Mouse (Mus musculus) olfactory bulb, adult 2 months (tissue): ENCODE measurements around the gene Tmem107. TPM values are rescaled to one million over a fixed set of nuclear protein-coding genes. Genes with fewer than 3 reads are reported as not detected.

Source experiments
- H3K27ac ChIP-seq: fragments of 200-500 bp; 2 replicates; pipeline ENCODE4 v1.5.1; 2012; ENCODE audit warnings: low read depth, low read length; ENCODE audit not compliant: insufficient read depth
- H3K4me1 ChIP-seq: fragments of 200-500 bp; 2 replicates; pipeline ENCODE4 v1.6.1; 2012; ENCODE audit warnings: low read length; ENCODE audit not compliant: control insufficient read depth, insufficient read depth
- H3K4me3 ChIP-seq: fragments of 200-500 bp; 2 replicates; pipeline ENCODE4 v1.5.1; 2012; ENCODE audit warnings: mild to moderate bottlenecking, low read depth, low read length, moderate library complexity; ENCODE audit not compliant: insufficient read depth
- CTCF ChIP-seq: fragments of 200-500 bp; IDR thresholded peaks from 2 replicates; pipeline ENCODE4 v1.5.1; 2012; ENCODE audit warnings: low read depth, mild to moderate bottlenecking, low read length, moderate library complexity; ENCODE audit not compliant: insufficient read depth
- POLR2A ChIP-seq: fragments of 200-500 bp; IDR thresholded peaks from 2 replicates; pipeline ENCODE4 v1.6.1; 2012; ENCODE audit warnings: mild to moderate bottlenecking, low read depth, low read length, moderate library complexity; ENCODE audit not compliant: insufficient read depth
- WGBS: fragments of 180-500 bp; shearing (Covaris S2); methylation state at CpG from one replicate; pipeline ENCODE4 v1.1.7; 2018; 5-methylcytosine and 5-hydroxymethylcytosine counted together
- polyA plus RNA-seq: library from polyadenylated mRNA; stranded (reverse); fragments of >200 nt; gene quantifications from 2 replicates; pipeline ENCODE4 v1.2.4, GENCODE M21; 2012; ENCODE audit warnings: low replicate concordance; ENCODE audit not compliant: missing spikeins, insufficient read depth, insufficient read length

Gene Tmem107
- polyA plus RNA-seq, 1 experiment = not detected

- Histone ChIP-seq H3K4me1 (peaks cover 63% of the 10 kb centered on the region), H3K4me3 (peak overlapping the region; percentile 83), H3K27ac (peak overlapping the region; percentile 99)
- TF ChIP-seq POLR2A (0 out of 2 replicates have a peak, but pooled peaks have one; percentile 12), CTCF (no peak)
- under 1% methylated on average over 23 of the region's 23 CpGs for WGBS
Measured at GRCm38 (mm10) chr11:69099915-69100345, 29.3 kb downstream of the Tmem107 start.

GRCm38 (mm10) chr11:69100639-69101360, 30.2 kb downstream of the Tmem107 start:
- Histone ChIP-seq H3K4me1 (peaks cover 63% of the 10 kb centered on the region), H3K4me3 (peak overlapping the region; percentile 83), H3K27ac (peak overlapping the region; percentile 97)
- WGBS = 77% methylated on average over 20 of the region's 20 CpGs
- TF ChIP-seq CTCF = no peak
- TF ChIP-seq POLR2A = no peak

- TF ChIP-seq CTCF (no peak), POLR2A (no peak)
- 0 out of 2 replicates have a peak overlapping the region, but pooled peaks have one; percentile 0 for H3K4me3 ChIP-seq
- H3K27ac ChIP-seq = peak overlapping the region; percentile 30
- H3K4me1 ChIP-seq = peaks cover 61% of the 10 kb centered on the region
- WGBS = 80% methylated on average over 21 of the region's 21 CpGs
Measured at GRCm38 (mm10) chr11:69101604-69102402, 31.2 kb downstream of the Tmem107 start.

GRCm38 (mm10) chr11:69102403-69102725, 31.8 kb downstream of the Tmem107 start:
- TF ChIP-seq CTCF = no peak
- WGBS = 61% methylated on average over 7 of the region's 7 CpGs
- peak overlapping the region; percentile 30; the same call in 1 of the 2 replicates for H3K27ac ChIP-seq

GRCm38 (mm10) chr11:69103121-69103520, 32.5 kb downstream of the Tmem107 start:
- H3K4me1 ChIP-seq = peaks cover 53% of the 10 kb centered on the region
- no peak overlapping the region for H3K4me3 ChIP-seq
- TF ChIP-seq CTCF (no peak), POLR2A (no peak)
- 91% methylated on average over 14 of the region's 14 CpGs for WGBS
- H3K27ac ChIP-seq = no peak overlapping the region

More at GRCm38 (mm10) chr11:69102403-69102725, 31.8 kb downstream of the Tmem107 start:
- Histone ChIP-seq H3K4me1 (peaks cover 58% of the 10 kb centered on the region), H3K4me3 (no peak overlapping the region)

GRCm38 (mm10) chr11:69103531-69104435, 33.2 kb downstream of the Tmem107 start:
- Histone ChIP-seq H3K27ac (no peak overlapping the region), H3K4me3 (no peak overlapping the region), H3K4me1 (peaks cover 47% of the 10 kb centered on the region)
- 86% methylated on average over 15 of the region's 15 CpGs for WGBS
- TF ChIP-seq POLR2A (no peak), CTCF (no peak)

GRCm38 (mm10) chr11:69104487-69104886, 33.9 kb downstream of the Tmem107 start:
- H3K4me3 ChIP-seq = no peak overlapping the region
- no peak for TF ChIP-seq POLR2A
- no peak for TF ChIP-seq CTCF
- WGBS = 84% methylated on average over 14 of the region's 14 CpGs
- H3K27ac ChIP-seq = no peak overlapping the region
- peaks cover 50% of the 10 kb centered on the region for H3K4me1 ChIP-seq

- no peak overlapping the region for H3K27ac ChIP-seq
- WGBS = 84% methylated on average over 6 of the region's 6 CpGs
Measured at GRCm38 (mm10) chr11:69105227-69105626, 34.6 kb downstream of the Tmem107 start.

More at GRCm38 (mm10) chr11:69105227-69105626, 34.6 kb downstream of the Tmem107 start:
- H3K4me3 ChIP-seq = no peak overlapping the region
- H3K4me1 ChIP-seq = peaks cover 51% of the 10 kb centered on the region
- TF ChIP-seq CTCF (no peak), POLR2A (no peak)
